Mouse (Mus musculus) intestine, embryonic 14.5 days (tissue): ENCODE measurements around the gene Ccdc88c. TPM values are rescaled to one million over a fixed set of nuclear protein-coding genes. Genes with fewer than 3 reads are reported as not detected.

Source experiments
- ATAC-seq: fragments of 200-750 bp; cut with Nextera tagmentation; replicated peaks from 2 replicates; pipeline ENCODE4 v1.8.0; 2017; ENCODE audit warnings: low read depth, moderate number of reproducible peaks, moderate TSS enrichment, moderate library complexity; ENCODE audit not compliant: low FRiP score, low TSS enrichment
- DNase-seq: peaks from one replicate; pipeline ENCODE4 v3.0.0-alpha.2; 2018; ENCODE audit warnings: low spot score
- H3K27ac ChIP-seq: fragments of 300-500 bp; sonication (generic); 2 replicates; pipeline ENCODE4 v1.5.1; 2014; ENCODE audit warnings: low read depth, mild to moderate bottlenecking, control low read depth
- H3K27me3 ChIP-seq: fragments of 300-500 bp; sonication (generic); replicated peaks from 2 replicates; pipeline ENCODE4 v1.6.1; 2014; ENCODE audit warnings: low read length, control low read depth; ENCODE audit not compliant: control insufficient read depth, insufficient read depth
- H3K36me3 ChIP-seq: fragments of 300-500 bp; sonication (generic); 2 replicates; pipeline ENCODE4 v1.6.1; 2014; ENCODE audit warnings: low read length, control low read depth; ENCODE audit not compliant: control insufficient read depth, insufficient read depth
- H3K4me1 ChIP-seq: fragments of 300-500 bp; sonication (generic); replicated peaks from 2 replicates; pipeline ENCODE4 v1.6.1; 2014; ENCODE audit warnings: low read length, control low read depth, mixed read lengths; ENCODE audit not compliant: control insufficient read depth, insufficient read depth
- H3K4me2 ChIP-seq: fragments of 300-500 bp; sonication (generic); 2 replicates; pipeline ENCODE4 v1.6.1; 2014; ENCODE audit warnings: low read length
- H3K4me3 ChIP-seq: fragments of 300-500 bp; sonication (generic); 2 replicates; pipeline ENCODE4 v1.5.1; 2014; ENCODE audit warnings: low read depth, low read length, control low read depth, mixed read lengths
- H3K9ac ChIP-seq: fragments of 300-500 bp; sonication (generic); 2 replicates; pipeline ENCODE4 v1.6.1; 2014; ENCODE audit warnings: mild to moderate bottlenecking, low read length
- H3K9me3 ChIP-seq: fragments of 300-500 bp; sonication (generic); 2 replicates; pipeline ENCODE4 v1.6.1; 2016; ENCODE audit warnings: low read length, control low read depth; ENCODE audit not compliant: control insufficient read depth
- WGBS: fragments of 180-500 bp; shearing (Covaris S2); extraction: QIAGEN DNeasy Blood & Tissue Kit; methylation state at CpG from one replicate; pipeline ENCODE4 v1.1.7; 2014; 5-methylcytosine and 5-hydroxymethylcytosine counted together
- polyA plus RNA-seq: library from polyadenylated mRNA; unstranded; fragments of >200 nt; fragmentation: Nextera tagmentation; extraction: Ambion mirVana; gene quantifications from 2 replicates; pipeline ENCODE4 v1.2.1, GENCODE M21; 2014

Gene Ccdc88c
- polyA plus RNA-seq, 1 experiment from 2014 or later, result 15.2 TPM

- Histone ChIP-seq H3K9me3 (no peaks in the 10 kb centered on the region), H3K4me2 (no peak overlapping the region), H3K4me1 (peaks cover 31% of the 10 kb centered on the region), H3K27ac (peak overlapping the region; percentile 51; the same call in 1 of the 2 replicates), H3K9ac (no peak overlapping the region), H3K27me3 (no peaks in the 10 kb centered on the region), H3K4me3 (no peak overlapping the region), H3K36me3 (no peaks in the 10 kb centered on the region)
- peak; percentile 38; the same call in 1 of the 2 replicates for ATAC-seq
- no peak for DNase-seq
- 25% methylated on average over 10 of the region's 10 CpGs for WGBS
Observed at GRCm38 (mm10) chr12:101007968-101008481, 20.8 kb downstream of the Ccdc88c start.

- no peak overlapping the region for H3K4me3 ChIP-seq
- H3K27me3 ChIP-seq, result no peaks in the 10 kb centered on the region
- H3K36me3 ChIP-seq, result no peaks in the 10 kb centered on the region
- no peak overlapping the region for H3K9ac ChIP-seq
- WGBS, result 55% methylated on average over 9 of the region's 9 CpGs
- no peaks in the 10 kb centered on the region for H3K9me3 ChIP-seq
- ATAC-seq, result no peak
- H3K27ac ChIP-seq, result 0 out of 2 replicates have a peak overlapping the region, but pooled peaks have one; percentile 51
- peaks cover 31% of the 10 kb centered on the region for H3K4me1 ChIP-seq
- H3K4me2 ChIP-seq, result no peak overlapping the region
- DNase-seq, result no peak
Observed at GRCm38 (mm10) chr12:101007427-101007826, 21.4 kb downstream of the Ccdc88c start.

GRCm38 (mm10) chr12:101005665-101006420, 23.0 kb downstream of the Ccdc88c start:
- H3K9me3 ChIP-seq, result no peaks in the 10 kb centered on the region
- peaks cover 24% of the 10 kb centered on the region for H3K4me1 ChIP-seq
- WGBS, result 86% methylated on average over 12 of the region's 12 CpGs
- H3K4me2 ChIP-seq, result no peak overlapping the region
- H3K27ac ChIP-seq, result no peak overlapping the region
- ATAC-seq (no peak), DNase-seq (no peak)
- H3K36me3 ChIP-seq, result no peaks in the 10 kb centered on the region
- H3K4me3 ChIP-seq, result no peak overlapping the region
- no peak overlapping the region for H3K9ac ChIP-seq
- H3K27me3 ChIP-seq, result no peaks in the 10 kb centered on the region

GRCm38 (mm10) chr12:101004982-101005381, 23.9 kb downstream of the Ccdc88c start:
- no peaks in the 10 kb centered on the region for H3K36me3 ChIP-seq
- ATAC-seq, result no peak
- H3K9me3 ChIP-seq, result no peaks in the 10 kb centered on the region
- no peak overlapping the region for H3K27ac ChIP-seq
- no peak overlapping the region for H3K4me3 ChIP-seq
- H3K4me1 ChIP-seq, result peaks cover 24% of the 10 kb centered on the region
- no peak overlapping the region for H3K9ac ChIP-seq
- H3K27me3 ChIP-seq, result no peaks in the 10 kb centered on the region
- 88% methylated on average over 5 of the region's 5 CpGs for WGBS
- DNase-seq, result no peak
- no peak overlapping the region for H3K4me2 ChIP-seq

GRCm38 (mm10) chr12:101002801-101003513, 25.9 kb downstream of the Ccdc88c start:
- ATAC-seq (0 out of 2 replicates have a peak, but pooled peaks have one; percentile 29), DNase-seq (no peak)
- Histone ChIP-seq H3K27me3 (no peaks in the 10 kb centered on the region), H3K27ac (peak overlapping the region; percentile 47; the same call in 1 of the 2 replicates), H3K9me3 (no peaks in the 10 kb centered on the region), H3K4me1 (peaks cover 26% of the 10 kb centered on the region), H3K4me2 (no peak overlapping the region), H3K36me3 (no peaks in the 10 kb centered on the region), H3K9ac (no peak overlapping the region), H3K4me3 (no peak overlapping the region)
- 49% methylated on average over 4 of the region's 4 CpGs for WGBS

- Histone ChIP-seq H3K4me3 (no peak overlapping the region), H3K9ac (no peak overlapping the region), H3K4me1 (peaks cover 25% of the 10 kb centered on the region), H3K27ac (no peak overlapping the region), H3K9me3 (no peaks in the 10 kb centered on the region), H3K27me3 (no peaks in the 10 kb centered on the region), H3K4me2 (no peak overlapping the region), H3K36me3 (no peaks in the 10 kb centered on the region)
- no peak for ATAC-seq
- 51% methylated on average over 7 of the region's 7 CpGs for WGBS
- DNase-seq, result no peak
Observed at GRCm38 (mm10) chr12:100999061-100999954, 29.5 kb downstream of the Ccdc88c start.

- DNase-seq (no peak), ATAC-seq (0 out of 2 replicates have a peak, but pooled peaks have one; percentile 10)
- Histone ChIP-seq H3K36me3 (no peaks in the 10 kb centered on the region), H3K9ac (no peak overlapping the region), H3K4me3 (no peak overlapping the region), H3K9me3 (no peaks in the 10 kb centered on the region), H3K4me1 (peaks cover 25% of the 10 kb centered on the region), H3K27ac (no peak overlapping the region), H3K27me3 (no peaks in the 10 kb centered on the region), H3K4me2 (no peak overlapping the region)
- 31% methylated on average over 8 of the region's 8 CpGs for WGBS
Observed at GRCm38 (mm10) chr12:100998564-100998962, 30.3 kb downstream of the Ccdc88c start.
